Mouse (Mus musculus) lung, adult 2 months (tissue): ENCODE data around the gene Cdhr5.

Experiments
- CTCF ChIP-seq: fragments of 200-500 bp; IDR thresholded peaks from 2 replicates; pipeline ENCODE4 v1.5.1; 2011; ENCODE audit warnings: mild to moderate bottlenecking, low read length, control low read depth; ENCODE audit not compliant: insufficient read depth
- POLR2A ChIP-seq: fragments of 200-500 bp; IDR thresholded peaks from 2 replicates; pipeline ENCODE4 v1.6.1; 2011; ENCODE audit warnings: low read depth, mild to moderate bottlenecking, control low read depth, low read length, borderline replicate concordance; ENCODE audit errors: extremely low read depth

DNA sequence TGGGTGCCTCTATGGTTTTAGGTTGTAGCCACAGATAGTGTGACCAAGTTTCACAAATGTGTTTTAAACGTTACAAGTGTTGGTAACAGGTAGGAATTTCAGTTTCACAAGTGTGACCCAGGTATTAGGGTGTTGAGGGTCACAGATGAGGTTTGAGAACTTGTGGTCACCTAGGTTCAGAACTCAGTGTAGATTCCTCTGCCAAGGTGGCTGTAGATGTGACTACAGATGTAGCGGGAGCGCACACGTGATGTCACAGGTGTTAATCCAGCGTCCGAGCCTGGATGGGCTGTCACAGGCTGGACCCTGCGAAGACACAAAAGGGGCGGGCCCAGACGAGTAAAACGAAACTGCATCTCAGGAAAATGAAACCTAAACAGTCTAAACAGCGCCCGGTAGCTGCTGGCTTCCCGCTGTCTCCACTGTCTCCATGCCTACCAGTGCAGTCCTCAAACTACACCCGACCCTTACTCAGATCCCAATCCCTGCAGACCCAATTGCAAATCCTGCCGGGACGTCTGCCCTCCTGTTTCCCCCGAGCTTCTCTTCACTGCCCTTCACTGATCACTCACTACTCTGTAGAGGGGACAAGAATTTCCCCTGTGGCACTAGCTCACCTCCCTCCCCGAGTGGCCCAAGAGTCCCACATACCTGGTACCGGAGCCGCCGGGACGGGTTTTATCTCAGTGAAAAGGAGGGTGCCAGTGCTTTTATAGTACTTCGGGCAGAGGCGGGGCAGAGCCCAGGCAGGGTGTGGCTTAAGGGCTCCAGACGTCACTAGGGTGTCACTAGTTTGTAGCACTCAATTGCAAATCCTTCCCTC lies 10.6 kb downstream of the Cdhr5 start, which contains the start of gene Irf7:
- TF ChIP-seq POLR2A (peak; percentile 63; the same call in 1 of the 2 replicates), CTCF (no peak)
